Mouse (Mus musculus): ENCODE measurements around the gene Zfp53. TPM values are rescaled to one million over a fixed set of nuclear protein-coding genes. Genes with fewer than 3 reads are reported as not detected.
A peak's percentile ranks its signal among the peaks of the same experiment; 100 is the strongest.

The Zfp53 gene
- polyA plus RNA-seq, 1 experiment: 3.7 TPM

DNA sequence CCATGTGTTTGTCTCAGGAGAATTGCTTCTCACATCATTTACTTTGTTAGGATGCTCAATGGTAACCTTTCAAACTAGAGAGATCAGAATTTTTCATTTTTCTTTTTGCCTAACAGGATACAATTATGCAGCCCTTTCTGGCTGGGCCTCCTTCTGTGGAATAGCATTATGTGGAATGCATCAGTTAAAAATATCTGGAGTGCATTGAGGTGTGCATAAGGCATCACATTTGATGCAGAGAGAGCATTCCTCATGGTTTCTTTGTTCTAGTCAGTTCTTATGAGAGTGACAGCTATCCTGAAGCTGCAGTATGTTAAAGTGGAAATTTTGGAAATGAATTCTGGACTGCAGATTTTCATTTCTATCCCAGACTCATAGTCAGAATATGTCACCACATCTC, 37.5 kb downstream of the Zfp53 start:
- Histone ChIP-seq H3K27ac (ENCODE audit: control insufficient read depth, insufficient read depth, low read length) (no peak overlapping the region), H3K36me3 (ENCODE audit: control insufficient read depth, insufficient read depth, low read length) (no peaks in the 10 kb centered on the region), H3K4me3 (ENCODE audit: control insufficient read depth, insufficient read depth, low read length) (no peak overlapping the region), H3K4me1 (replicated peaks; ENCODE audit: control insufficient read depth, insufficient read depth, low read length) (no peaks in the 10 kb centered on the region), H3K27me3 (ENCODE audit: control insufficient read depth, insufficient read depth, low read length) (no peaks in the 10 kb centered on the region)
- TF ChIP-seq POLR2A (IDR thresholded peaks at IDR 0.05; ENCODE audit: control insufficient read depth, extremely low read depth, insufficient read depth, low read length, poor library complexity) (no peak), CTCF (IDR thresholded peaks at IDR 0.05; ENCODE audit: borderline replicate concordance, control insufficient read depth, extremely low read depth, insufficient read depth, low read length, poor library complexity) (no peak)
- DNase-seq: no peak

DNA sequence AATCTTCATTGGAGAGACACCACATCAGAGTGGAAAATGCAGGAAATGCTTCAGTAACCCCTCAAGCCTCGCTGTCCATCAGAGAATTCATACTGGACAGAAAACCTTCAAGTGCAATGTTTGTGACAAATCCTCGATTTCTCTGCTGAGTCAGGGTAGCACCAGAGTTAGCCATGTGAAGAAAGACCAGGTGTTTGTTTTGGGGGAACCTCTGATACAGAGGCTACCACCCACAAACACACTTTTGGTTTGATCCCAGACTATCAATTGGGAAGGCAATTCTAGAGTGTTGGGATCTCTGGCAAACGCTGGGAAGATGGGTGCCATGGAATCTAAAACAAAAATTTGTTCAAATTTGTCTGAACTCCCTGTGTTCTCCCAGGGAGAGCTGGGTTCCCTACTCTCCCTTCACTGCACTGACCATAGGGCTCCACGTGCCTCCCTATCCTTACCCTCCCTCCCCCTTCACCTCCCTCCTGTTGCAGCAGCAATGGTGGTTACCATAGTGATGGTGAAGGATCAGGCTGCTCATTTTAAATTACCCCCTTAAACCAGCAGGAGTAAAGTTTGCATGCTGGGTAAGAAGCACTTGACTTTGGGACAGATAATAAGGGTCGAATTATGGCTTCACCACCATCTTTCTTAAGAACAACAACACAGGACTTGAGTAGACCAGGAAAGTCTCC, 42.0 kb downstream of the Zfp53 start:
- Histone ChIP-seq H3K27me3 (ENCODE audit: control insufficient read depth, insufficient read depth, low read length) (no peaks in the 10 kb centered on the region), H3K27ac (ENCODE audit: control insufficient read depth, insufficient read depth, low read length) (no peak overlapping the region), H3K4me3 (ENCODE audit: control insufficient read depth, insufficient read depth, low read length) (no peak overlapping the region), H3K4me1 (replicated peaks; ENCODE audit: control insufficient read depth, insufficient read depth, low read length) (peaks cover 16% of the 10 kb centered on the region), H3K36me3 (ENCODE audit: control insufficient read depth, insufficient read depth, low read length) (no peaks in the 10 kb centered on the region)
- no peak for TF ChIP-seq CTCF (IDR thresholded peaks at IDR 0.05; ENCODE audit: borderline replicate concordance, control insufficient read depth, extremely low read depth, insufficient read depth, low read length, poor library complexity)
- no peak for TF ChIP-seq POLR2A (IDR thresholded peaks at IDR 0.05; ENCODE audit: control insufficient read depth, extremely low read depth, insufficient read depth, low read length, poor library complexity)
- no peak for DNase-seq
- 91% methylated on average over 5 of the region's 5 CpGs for WGBS

DNA sequence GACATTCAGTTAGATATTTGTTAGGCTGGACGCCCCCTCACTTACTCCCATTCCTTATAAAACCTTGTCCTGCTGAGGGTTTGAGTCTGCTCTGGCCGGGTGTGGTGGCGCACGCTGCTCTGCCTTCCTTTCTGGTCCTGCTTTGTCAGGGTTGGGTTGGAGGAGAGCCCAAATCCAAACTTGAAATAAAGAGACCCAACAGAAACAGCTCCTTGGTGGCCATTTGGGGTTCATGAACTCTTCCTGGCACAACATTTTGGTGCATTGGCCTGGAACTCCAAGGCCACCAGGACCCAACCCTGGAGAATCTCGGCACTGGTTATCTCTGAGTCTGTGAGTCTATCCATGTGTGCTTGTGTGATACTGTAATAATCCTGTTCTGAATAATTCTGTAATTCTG, 42.8 kb downstream of the Zfp53 start:
- peak; percentile 3 for DNase-seq
- Histone ChIP-seq H3K36me3 (ENCODE audit: control insufficient read depth, insufficient read depth, low read length) (no peaks in the 10 kb centered on the region), H3K4me3 (ENCODE audit: control insufficient read depth, insufficient read depth, low read length) (no peak overlapping the region), H3K27ac (ENCODE audit: control insufficient read depth, insufficient read depth, low read length) (peak overlapping the region; percentile 18; the same call in 1 of the 2 replicates), H3K4me1 (replicated peaks; ENCODE audit: control insufficient read depth, insufficient read depth, low read length) (peaks cover 18% of the 10 kb centered on the region), H3K27me3 (ENCODE audit: control insufficient read depth, insufficient read depth, low read length) (no peaks in the 10 kb centered on the region)
- TF ChIP-seq POLR2A (IDR thresholded peaks at IDR 0.05; ENCODE audit: control insufficient read depth, extremely low read depth, insufficient read depth, low read length, poor library complexity): no peak
- no peak for TF ChIP-seq CTCF (IDR thresholded peaks at IDR 0.05; ENCODE audit: borderline replicate concordance, control insufficient read depth, extremely low read depth, insufficient read depth, low read length, poor library complexity)
- 86% methylated on average over 5 of the region's 5 CpGs for WGBS

DNA sequence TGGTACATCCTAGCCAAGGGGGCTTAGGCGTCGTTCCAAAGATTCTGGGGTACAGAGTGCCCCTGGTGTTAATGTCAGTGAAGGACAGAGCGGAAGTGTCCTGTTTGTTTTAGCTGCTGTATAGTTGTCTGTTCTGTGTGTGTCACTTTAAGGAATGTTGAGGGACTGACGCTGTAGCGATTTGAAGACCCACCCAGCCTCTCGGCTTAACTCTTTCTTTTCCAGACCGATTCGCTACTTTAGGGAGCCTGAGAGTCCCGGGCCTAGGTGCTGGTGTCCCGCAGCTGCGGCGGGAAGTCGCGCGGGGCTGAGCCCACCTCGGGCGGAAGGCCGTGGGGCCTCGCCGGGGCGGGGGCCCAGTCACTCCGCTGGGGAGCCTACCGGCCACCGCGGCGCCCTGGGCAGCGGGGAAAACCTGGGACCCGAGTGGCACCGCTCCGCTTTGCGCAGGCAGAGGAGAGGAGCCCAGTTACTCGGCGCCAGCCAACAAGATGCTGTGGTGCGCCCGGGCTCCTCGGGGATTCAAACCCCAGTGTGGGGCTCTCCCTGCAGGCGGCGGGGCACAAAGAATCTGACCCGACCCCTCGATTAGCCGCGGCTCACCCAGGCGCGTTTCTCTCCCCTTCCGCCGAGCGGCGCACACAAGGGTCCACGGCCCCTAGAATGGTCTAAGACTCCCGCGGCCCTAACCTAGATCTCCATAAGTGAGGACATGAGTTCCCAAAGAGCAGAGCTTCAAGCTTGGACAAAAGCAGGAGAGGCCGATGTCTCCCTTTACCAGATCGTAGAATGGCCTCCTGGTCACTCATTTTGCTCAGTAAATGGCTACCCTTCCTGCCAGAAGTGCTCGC, 43.5 kb downstream of the Zfp53 start:
- Histone ChIP-seq H3K4me1 (replicated peaks; ENCODE audit: control insufficient read depth, insufficient read depth, low read length) (peaks cover 18% of the 10 kb centered on the region), H3K27me3 (ENCODE audit: control insufficient read depth, insufficient read depth, low read length) (no peaks in the 10 kb centered on the region), H3K4me3 (ENCODE audit: control insufficient read depth, insufficient read depth, low read length) (peak overlapping the region; percentile 87), H3K27ac (ENCODE audit: control insufficient read depth, insufficient read depth, low read length) (peak overlapping the region; percentile 18), H3K36me3 (ENCODE audit: control insufficient read depth, insufficient read depth, low read length) (no peaks in the 10 kb centered on the region)
- 0 out of 2 replicates have a peak, but pooled peaks have one; percentile 23 for TF ChIP-seq POLR2A (IDR thresholded peaks at IDR 0.05; ENCODE audit: control insufficient read depth, extremely low read depth, insufficient read depth, low read length, poor library complexity)
- TF ChIP-seq CTCF (IDR thresholded peaks at IDR 0.05; ENCODE audit: borderline replicate concordance, control insufficient read depth, extremely low read depth, insufficient read depth, low read length, poor library complexity): 0 out of 2 replicates have a peak, but pooled peaks have one; percentile 18
- DNase-seq: peak; percentile 63
- 2% methylated on average over 54 of the region's 54 CpGs for WGBS

DNA sequence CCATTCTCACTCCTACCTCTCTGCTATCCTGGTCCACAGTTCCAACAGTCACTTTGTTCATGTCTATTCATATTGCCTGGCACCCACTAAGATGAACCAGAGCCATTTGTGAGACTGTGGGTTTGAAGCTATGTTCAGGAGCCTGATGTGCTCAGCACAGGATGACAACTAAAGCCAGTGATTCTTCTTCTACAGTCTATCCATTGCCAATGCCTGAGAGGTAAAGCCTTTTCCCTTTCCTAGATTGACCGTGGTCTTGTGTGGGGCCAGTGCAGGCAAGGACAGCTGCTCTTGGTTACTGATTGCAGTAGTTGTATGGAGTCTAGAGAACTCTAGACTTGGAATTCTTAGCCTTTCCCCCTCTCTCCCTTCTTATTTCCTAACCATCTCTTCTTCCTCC, 45.2 kb downstream of the Zfp53 start:
- peaks cover 18% of the 10 kb centered on the region for H3K4me1 ChIP-seq (replicated peaks; ENCODE audit: control insufficient read depth, insufficient read depth, low read length)
- H3K27me3 ChIP-seq (ENCODE audit: control insufficient read depth, insufficient read depth, low read length): no peaks in the 10 kb centered on the region
- no peak overlapping the region for H3K4me3 ChIP-seq (ENCODE audit: control insufficient read depth, insufficient read depth, low read length)
- 100% methylated on average over 1 of the region's 1 CpGs for WGBS
- no peak for DNase-seq
- H3K36me3 ChIP-seq (ENCODE audit: control insufficient read depth, insufficient read depth, low read length): no peaks in the 10 kb centered on the region
- no peak overlapping the region for H3K27ac ChIP-seq (ENCODE audit: control insufficient read depth, insufficient read depth, low read length)
- TF ChIP-seq CTCF (IDR thresholded peaks at IDR 0.05; ENCODE audit: borderline replicate concordance, control insufficient read depth, extremely low read depth, insufficient read depth, low read length, poor library complexity): no peak
- no peak for TF ChIP-seq POLR2A (IDR thresholded peaks at IDR 0.05; ENCODE audit: control insufficient read depth, extremely low read depth, insufficient read depth, low read length, poor library complexity)

DNA sequence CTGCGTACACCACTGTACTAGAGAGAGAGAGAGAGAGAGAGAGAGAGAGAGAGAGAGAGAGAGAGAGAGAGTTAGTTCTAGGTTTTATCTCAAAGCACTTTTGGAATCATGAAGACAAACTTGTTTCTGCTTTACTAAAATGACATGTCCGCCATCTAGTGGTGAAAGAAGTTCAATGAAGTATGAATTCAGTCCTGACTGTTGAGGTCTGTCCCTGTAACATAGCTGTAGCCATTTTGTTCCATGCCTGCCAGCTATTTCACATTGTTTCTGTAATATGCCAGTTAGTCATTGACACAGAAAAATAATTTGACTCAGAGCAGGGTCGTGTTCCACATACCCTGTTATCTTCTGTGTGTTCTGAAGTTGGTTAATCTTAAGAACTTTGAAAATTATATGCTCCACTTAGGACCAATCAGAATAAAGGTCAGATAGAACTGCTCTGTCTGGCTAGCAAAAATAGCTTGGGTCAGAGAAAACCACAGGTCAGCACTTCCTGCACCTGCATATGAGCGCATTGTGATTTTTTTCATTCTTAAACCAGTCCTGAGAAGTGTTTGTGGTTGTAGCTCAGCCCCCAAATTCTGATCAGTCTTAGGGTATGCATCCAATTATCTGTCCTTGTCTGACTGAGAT, 45.8 kb downstream of the Zfp53 start:
- TF ChIP-seq POLR2A (IDR thresholded peaks at IDR 0.05; ENCODE audit: control insufficient read depth, extremely low read depth, insufficient read depth, low read length, poor library complexity) (no peak), CTCF (IDR thresholded peaks at IDR 0.05; ENCODE audit: borderline replicate concordance, control insufficient read depth, extremely low read depth, insufficient read depth, low read length, poor library complexity) (no peak)
- DNase-seq: peak; percentile 48
- peak overlapping the region; percentile 20; the same call in 1 of the 2 replicates for H3K27ac ChIP-seq (ENCODE audit: control insufficient read depth, insufficient read depth, low read length)

More for the DNA sequence above, 45.8 kb downstream of the Zfp53 start:
- Histone ChIP-seq H3K36me3 (ENCODE audit: control insufficient read depth, insufficient read depth, low read length) (no peaks in the 10 kb centered on the region), H3K4me1 (replicated peaks; ENCODE audit: control insufficient read depth, insufficient read depth, low read length) (peaks cover 18% of the 10 kb centered on the region), H3K4me3 (ENCODE audit: control insufficient read depth, insufficient read depth, low read length) (no peak overlapping the region), H3K27me3 (ENCODE audit: control insufficient read depth, insufficient read depth, low read length) (no peaks in the 10 kb centered on the region)
- 3% methylated on average over 4 of the region's 4 CpGs for WGBS

All from thymus, adult 2 months (tissue).